Mouse (Mus musculus) inflammation-experienced regulatory T-cells, adult 6 months (primary cell): ENCODE results near the gene Capn5. TPM values are rescaled to one million over a fixed set of nuclear protein-coding genes. Genes with fewer than 3 reads are reported as not detected.
"Not testable (repeated sequence)": the region's sequence is repeated elsewhere in the genome, so short reads cannot be mapped to it uniquely, and the experiment has no call there.

Experiments
- ATAC-seq: one replicate; pipeline ENCODE4 v1.8.0; 2017
- polyA plus RNA-seq, 3 experiments: library from polyadenylated mRNA; unstranded; fragments of 100-300 nt; shearing (Covaris generic); gene quantifications; one replicate each; pipeline ENCODE4 v1.2.1; 2017

Capn5 gene
- 1 to 10 TPM in 2 of 3 experiments, under 1 TPM in 1; 0.77 to 3.2 (median 2.4) TPM for polyA plus RNA-seq

DNA sequence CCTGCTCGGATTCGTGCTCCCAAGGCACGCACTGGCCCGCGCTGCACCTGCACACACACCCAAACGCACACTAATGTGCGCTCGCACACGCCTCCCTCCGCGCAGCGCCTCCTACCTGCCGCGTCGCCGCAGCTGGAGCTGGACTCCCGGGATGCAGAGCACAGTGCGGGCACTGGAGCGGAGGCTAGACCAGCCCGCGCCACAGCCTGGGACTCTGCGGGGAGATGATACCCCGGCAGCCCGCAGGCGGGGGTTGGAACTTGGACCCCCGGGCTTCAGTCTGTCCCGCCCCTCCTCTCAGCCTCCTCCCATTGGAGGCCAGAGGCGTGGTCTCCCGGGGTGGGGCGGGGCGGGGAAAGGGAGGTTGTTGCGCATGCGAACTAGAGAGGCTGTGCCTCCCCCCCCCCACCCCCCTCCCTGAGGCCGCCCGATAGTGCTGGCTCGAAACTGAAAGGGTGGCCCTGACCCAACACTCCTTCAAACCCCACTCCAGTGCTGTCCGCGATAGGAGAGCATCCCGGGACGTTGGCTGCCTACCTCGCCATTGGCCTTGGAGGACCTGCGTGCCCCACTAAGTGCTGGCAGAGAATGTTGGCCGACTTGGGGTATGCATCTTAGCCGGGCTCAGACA, at the start of gene Capn5:
TSS of gene Capn5 (minus strand) at position 346 of the 631 bp plus-strand sequence.
- peak; percentile 85 for ATAC-seq

GRCm38 (mm10) chr7:98223796-98224195, 45.7 kb upstream of the Capn5 start:
- no peak for ATAC-seq

- ATAC-seq, result no peak
These were observed 38.6 kb upstream of the Capn5 start for GRCm38 (mm10) chr7:98216713-98217112.

- no peak for ATAC-seq
These were observed 24.9 kb upstream of the Capn5 start for GRCm38 (mm10) chr7:98202946-98203345.

GRCm38 (mm10) chr7:98201493-98202028, 23.5 kb upstream of the Capn5 start:
- ATAC-seq, result no peak

DNA sequence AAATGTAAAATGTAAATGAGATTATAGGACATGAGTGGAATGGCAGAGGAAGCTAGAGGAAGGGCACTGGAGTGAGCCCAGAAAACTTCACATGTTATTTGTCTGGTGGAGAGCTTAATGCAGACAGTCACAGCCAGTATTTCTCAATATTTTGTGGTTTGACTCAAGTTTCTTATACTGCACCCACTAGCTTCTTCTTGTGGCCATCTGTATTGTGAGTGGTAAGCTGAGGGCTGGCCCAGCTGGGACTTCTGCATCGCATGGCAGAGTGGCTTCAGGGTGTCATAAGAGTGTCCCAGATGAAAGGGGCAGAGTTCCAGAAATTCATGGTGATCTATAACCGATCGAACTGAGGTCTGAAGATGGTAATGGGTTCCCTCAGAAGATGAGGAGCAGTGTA, 22.3 kb upstream of the Capn5 start:
- no peak for ATAC-seq

DNA sequence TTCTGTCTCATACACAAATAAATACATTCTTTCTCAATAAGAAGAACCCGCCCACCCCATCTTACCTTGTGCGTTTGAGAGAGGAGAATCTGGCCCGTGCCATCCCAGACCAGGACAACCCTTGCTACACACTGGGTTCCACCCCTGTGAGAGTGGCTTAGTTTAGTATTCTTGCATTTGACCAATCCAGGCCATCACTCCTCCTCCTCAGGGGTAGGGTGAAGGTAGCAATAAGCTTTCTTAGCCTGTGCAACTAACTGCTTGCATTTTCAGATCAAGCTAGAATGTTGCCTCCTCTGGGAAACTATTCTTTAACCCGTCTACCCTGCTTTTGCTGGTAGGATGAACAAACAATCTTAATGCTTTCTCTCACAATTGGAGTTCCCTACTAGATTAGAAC, 21.3 kb upstream of the Capn5 start, which contains the start of gene B3gnt6:
TSS of gene B3gnt6 (minus strand) at position 101 of the 400 bp plus-strand sequence.
- ATAC-seq, result no peak

- no peak for ATAC-seq
These were observed 17.2 kb upstream of the Capn5 start for GRCm38 (mm10) chr7:98195151-98195801.

GRCm38 (mm10) chr7:98194026-98194792, 16.1 kb upstream of the Capn5 start:
- ATAC-seq, result peak; percentile 52

GRCm38 (mm10) chr7:98193515-98194025, 15.5 kb upstream of the Capn5 start:
- peak; percentile 57 for ATAC-seq

DNA sequence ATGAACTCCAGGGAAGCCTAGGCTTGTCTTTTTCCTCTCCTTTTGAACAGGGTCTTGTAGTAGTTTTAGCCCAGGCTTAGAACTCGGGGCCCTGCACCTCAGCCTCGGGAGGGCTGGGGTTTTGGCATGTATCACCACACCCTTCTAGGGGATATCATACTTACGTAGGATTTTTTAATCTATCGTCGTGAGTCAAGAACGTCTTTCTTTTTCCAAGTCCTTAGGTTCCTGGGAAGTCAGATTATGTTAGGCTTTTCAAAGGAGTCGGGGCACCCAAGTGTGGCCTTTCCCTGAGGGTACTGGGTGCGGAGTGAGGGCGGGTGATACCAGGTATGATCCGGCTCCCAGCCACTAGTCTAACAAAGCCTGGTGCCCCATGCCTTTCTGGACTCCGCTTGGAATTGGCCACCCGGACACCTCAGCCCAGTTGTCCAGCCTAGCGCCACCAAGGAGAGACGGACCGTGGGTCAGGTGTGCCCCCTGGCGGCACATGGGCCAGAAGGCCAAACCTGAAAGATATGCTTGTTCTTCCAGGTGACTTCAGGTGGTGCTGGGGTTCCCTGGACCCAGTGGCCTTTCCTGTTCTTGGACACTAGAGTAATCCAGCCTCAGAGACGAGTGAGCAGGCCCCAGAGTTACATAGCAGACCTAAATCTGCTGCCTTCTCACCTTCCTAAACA, 13.6 kb upstream of the Capn5 start:
- ATAC-seq, result no peak

GRCm38 (mm10) chr7:98190578-98190977, 12.5 kb upstream of the Capn5 start:
- no peak for ATAC-seq

DNA sequence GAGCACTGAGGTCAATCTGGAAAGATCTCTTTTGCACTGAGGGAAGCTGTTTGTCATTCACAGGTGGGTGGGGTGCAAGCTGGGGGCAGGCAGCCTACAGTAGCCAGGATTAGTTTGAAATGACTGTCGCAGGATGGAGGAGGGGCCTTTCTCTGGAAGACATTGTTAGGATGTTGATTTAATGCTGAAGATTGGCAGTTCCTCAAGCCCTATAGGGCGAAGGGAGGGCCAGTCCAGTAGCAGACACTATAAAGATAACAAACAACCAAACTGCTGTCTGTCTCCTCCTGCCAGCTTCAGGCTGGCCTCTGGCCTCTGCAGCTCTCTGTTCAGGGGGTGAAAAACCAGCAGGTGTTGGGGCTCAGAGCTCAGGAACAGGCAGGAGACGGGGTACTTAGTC, 11.7 kb upstream of the Capn5 start:
- ATAC-seq, result no peak

GRCm38 (mm10) chr7:98188680-98189079, 10.6 kb upstream of the Capn5 start:
- no peak for ATAC-seq

GRCm38 (mm10) chr7:98188238-98188637, 10.2 kb upstream of the Capn5 start:
- no peak for ATAC-seq

DNA sequence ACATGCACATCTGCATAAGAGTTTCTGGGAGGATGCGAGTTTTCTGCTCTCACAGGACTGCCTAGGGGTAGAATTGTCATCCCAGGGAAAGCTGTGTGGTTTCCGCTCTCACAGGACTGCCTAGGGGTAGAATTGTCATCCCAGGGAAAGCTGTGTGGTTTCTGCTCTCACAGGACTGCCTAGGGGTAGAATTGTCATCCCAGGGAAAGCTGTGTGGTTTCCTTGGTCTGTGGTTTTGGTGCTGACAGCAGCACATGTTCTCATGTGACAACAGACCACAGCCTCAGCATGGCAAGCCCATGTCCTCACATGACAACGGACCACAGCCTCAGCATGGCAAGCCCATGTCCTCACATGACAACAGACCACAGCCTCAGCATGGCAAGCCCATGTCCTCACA, 9.3 kb upstream of the Capn5 start:
- ATAC-seq, result not testable (repeated sequence)

DNA sequence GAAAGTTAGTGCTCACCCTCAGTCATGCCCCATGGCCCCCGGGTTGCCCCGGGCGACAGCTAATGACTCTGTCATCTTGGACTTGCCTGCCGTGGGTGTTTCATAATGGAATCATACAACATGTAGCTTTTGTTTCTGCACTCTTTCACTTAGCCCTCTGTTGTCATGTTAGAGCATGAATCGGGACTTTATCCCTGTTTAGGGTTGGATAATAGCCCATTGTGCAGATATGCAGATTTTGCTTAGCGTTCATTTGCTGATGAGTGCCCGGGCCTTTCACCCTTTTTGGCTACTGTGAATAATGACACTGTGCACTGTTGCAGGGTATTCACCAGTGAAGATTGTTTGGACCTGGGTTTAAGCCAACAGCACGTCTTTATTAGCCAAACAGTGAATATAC, 8.6 kb upstream of the Capn5 start:
- no peak for ATAC-seq

GRCm38 (mm10) chr7:98185326-98185725, 7.3 kb upstream of the Capn5 start:
- no peak for ATAC-seq

- ATAC-seq, result no peak
These were observed 622 bp upstream of the Capn5 start for GRCm38 (mm10) chr7:98178560-98179231.

- no peak for ATAC-seq
These were observed 527 bp downstream of the Capn5 start for GRCm38 (mm10) chr7:98177566-98177928.

DNA sequence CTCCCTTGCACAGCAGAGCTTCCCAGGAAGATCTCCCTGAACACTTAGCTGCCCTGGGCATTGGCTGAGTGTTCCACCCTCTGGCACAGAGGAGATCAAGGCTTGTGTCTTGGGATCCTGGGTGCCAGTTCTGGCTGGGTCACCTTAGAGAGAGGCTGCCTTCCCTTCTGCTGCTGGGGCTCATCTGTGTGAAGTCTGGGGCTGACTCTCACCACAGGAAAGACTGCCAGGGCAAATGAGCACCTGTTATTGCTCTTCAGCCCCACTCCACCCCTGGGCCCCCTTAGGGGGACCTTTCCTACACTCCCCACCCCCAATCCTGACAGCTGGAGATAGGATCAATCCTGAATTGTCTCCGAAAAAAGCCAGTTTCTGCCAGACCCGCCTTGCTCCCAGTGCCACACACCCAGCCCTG, 996 bp downstream of the Capn5 start:
- ATAC-seq, result no peak
